Mouse (Mus musculus): ENCODE data around the gene Gm17332. TPM values are rescaled to one million over a fixed set of nuclear protein-coding genes. Genes with fewer than 3 reads are reported as not detected.
"Not testable (repeated sequence)": the region's sequence is repeated elsewhere in the genome, so short reads cannot be mapped to it uniquely, and the experiment has no call there.

The Gm17332 gene
- not detected in 2 replicates for polyA plus RNA-seq (2015; fragmentation: Nextera tagmentation; extraction: Ambion mirVana)

DNA sequence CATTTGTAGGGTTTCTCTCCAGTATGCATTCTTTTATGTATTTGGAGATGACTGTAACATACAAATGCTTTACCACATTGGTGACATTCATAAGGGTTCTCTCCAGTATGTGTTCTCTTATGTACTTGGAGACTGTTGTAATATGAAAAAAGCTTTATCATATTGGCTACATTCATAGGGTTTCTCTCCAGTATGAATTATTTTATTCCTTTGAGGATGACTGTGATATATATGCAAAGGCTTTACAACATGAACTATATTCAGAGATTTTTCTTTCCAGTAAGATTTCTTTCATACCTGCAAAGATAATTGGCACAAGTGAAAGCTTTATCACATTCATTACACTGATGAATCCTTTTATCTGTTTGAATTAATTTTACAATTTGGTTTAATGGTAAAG lies at the start of gene Gm17332:
Gene Gm17332, minus strand, starts transcription at position 101 of the 400 bp plus-strand sequence.
- no peaks in the 10 kb centered on the region; the same call in 1 of the 2 replicates for H3K9me3 ChIP-seq

DNA sequence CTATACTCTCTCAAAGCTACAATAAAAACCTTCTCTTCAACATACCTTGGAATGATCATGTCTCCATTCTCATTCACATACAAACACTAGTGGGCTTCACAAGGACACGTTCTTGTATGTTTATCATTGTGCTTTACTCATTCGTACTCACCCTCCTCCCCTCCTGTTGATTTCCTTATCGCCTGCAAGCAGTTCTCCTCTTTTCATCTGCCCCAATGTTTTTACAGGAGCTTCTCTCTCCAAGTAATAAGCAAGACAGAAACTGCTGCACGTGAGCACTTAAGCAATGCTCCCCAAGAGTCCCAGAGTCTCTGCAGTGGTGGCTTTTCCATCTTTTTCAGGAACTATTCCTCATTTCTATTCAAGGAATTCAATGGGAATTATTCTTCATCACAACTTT lies 47.7 kb upstream of the Gm17332 start:
- no peaks in the 10 kb centered on the region for H3K4me1 ChIP-seq
- no peak overlapping the region for H3K9ac ChIP-seq
- no peaks in the 10 kb centered on the region for H3K9me3 ChIP-seq
- no peaks in the 10 kb centered on the region for H3K36me3 ChIP-seq (replicated peaks)
- H3K4me2 ChIP-seq, result no peak overlapping the region
- no peaks in the 10 kb centered on the region for H3K27me3 ChIP-seq (replicated peaks)
- no peak overlapping the region for H3K4me3 ChIP-seq
- 72% methylated on average over 4 of the region's 4 CpGs for WGBS
- no peak for ATAC-seq (replicated peaks)
- no peak overlapping the region for H3K27ac ChIP-seq

More for the DNA sequence above, at the start of gene Gm17332:
- no peaks in the 10 kb centered on the region for H3K27me3 ChIP-seq (replicated peaks)
- no peak for ATAC-seq (replicated peaks)
- no peaks in the 10 kb centered on the region for H3K36me3 ChIP-seq (replicated peaks)
- H3K4me3 ChIP-seq, result no peak within 1 kb of the TSS
- no peak within 1 kb of the TSS for H3K9ac ChIP-seq
- H3K27ac ChIP-seq, result no peak within 1 kb of the TSS
- no peak within 1 kb of the TSS for H3K4me2 ChIP-seq
- H3K4me1 ChIP-seq, result no peaks in the 10 kb centered on the region

GRCm38 (mm10) chr11:31225359-31225758 lies 43.1 kb upstream of the Gm17332 start:
- H3K4me3 ChIP-seq, result no peak overlapping the region
- H3K4me1 ChIP-seq, result no peaks in the 10 kb centered on the region
- H3K9me3 ChIP-seq, result no peaks in the 10 kb centered on the region
- no peaks in the 10 kb centered on the region for H3K27me3 ChIP-seq (replicated peaks)
- no peak overlapping the region for H3K4me2 ChIP-seq
- H3K36me3 ChIP-seq (replicated peaks), result no peaks in the 10 kb centered on the region
- no peak overlapping the region for H3K27ac ChIP-seq
- no peak for ATAC-seq (replicated peaks)
- WGBS, result 95% methylated on average over 1 of the region's 1 CpGs
- H3K9ac ChIP-seq, result no peak overlapping the region

DNA sequence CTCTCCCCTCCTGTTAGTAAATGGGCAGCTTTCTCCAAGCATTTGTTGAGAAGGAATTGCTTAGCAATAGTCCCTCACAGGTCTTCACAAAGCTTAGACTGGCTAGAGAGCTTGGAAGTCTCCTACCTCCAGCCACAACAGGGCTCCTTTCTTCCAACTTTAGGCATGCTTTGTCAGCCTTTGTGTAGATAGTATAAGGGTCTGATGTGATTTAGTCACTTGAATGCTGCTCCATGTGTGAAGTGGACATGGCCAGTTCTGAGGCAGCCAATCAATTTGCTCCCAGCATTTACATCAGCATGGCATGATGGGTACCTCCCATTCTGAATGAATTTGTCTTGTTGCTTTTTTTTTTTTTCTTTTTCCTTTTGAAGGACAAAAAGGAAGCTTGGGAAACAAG lies 35.7 kb upstream of the Gm17332 start:
- H3K4me1 ChIP-seq, result no peaks in the 10 kb centered on the region
- H3K36me3 ChIP-seq (replicated peaks), result no peaks in the 10 kb centered on the region
- no peak overlapping the region for H3K27ac ChIP-seq
- no peak overlapping the region for H3K4me2 ChIP-seq
- ATAC-seq (replicated peaks), result 0 out of 2 replicates have a peak, but pooled peaks have one; percentile 33
- H3K9ac ChIP-seq, result no peak overlapping the region
- H3K9me3 ChIP-seq, result no peaks in the 10 kb centered on the region
- no peaks in the 10 kb centered on the region for H3K27me3 ChIP-seq (replicated peaks)
- no peak overlapping the region for H3K4me3 ChIP-seq

DNA sequence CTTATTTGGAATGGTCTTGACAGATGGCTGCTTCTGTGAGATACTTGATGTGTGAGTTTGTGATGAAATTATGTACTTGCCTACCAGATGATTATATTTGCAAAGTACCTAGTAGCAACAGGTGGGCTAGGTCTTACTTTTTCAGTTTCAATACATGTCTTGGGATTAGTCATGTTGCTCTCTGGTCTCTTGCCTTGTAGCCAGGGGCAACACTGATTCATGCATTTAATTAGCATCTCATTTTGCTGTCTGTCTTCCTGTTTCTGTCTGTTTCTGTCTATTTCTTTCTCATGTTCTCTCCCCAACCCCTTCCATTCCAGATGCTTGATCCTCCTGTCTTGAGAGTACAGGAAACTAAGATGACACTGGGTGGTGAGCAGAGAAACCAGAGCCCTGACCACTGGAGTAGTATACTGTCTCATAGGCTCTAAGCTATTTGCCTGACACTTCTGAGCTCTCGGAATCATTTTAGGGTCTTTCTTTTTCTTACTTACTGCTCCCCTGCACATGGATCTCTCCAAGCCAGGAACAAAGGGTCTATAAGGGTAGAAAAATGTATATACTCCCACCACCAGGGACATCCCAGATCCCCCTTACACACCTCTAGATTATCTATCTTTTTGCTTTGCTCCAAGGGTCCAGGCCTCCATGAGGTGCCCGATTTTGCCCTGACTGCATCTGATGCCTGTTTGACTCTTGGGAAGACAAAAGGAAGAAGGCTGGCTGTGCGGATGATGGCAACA lies 13.5 kb upstream of the Gm17332 start:
- Histone ChIP-seq H3K4me1 (0 out of 2 replicates have a peak, but pooled peaks cover 3% of the 10 kb centered on the region), H3K4me3 (no peak overlapping the region), H3K4me2 (no peak overlapping the region), H3K27me3 (replicated peaks) (no peaks in the 10 kb centered on the region), H3K27ac (no peak overlapping the region), H3K9me3 (no peaks in the 10 kb centered on the region), H3K36me3 (replicated peaks) (no peaks in the 10 kb centered on the region), H3K9ac (no peak overlapping the region)
- WGBS, result 41% methylated on average over 3 of the region's 3 CpGs
- no peak for ATAC-seq (replicated peaks)

GRCm38 (mm10) chr11:31194761-31195160 lies 12.5 kb upstream of the Gm17332 start:
- WGBS, result 92% methylated on average over 2 of the region's 2 CpGs
- Histone ChIP-seq H3K4me1 (0 out of 2 replicates have a peak, but pooled peaks cover 3% of the 10 kb centered on the region), H3K27ac (no peak overlapping the region), H3K36me3 (replicated peaks) (no peaks in the 10 kb centered on the region), H3K9me3 (no peaks in the 10 kb centered on the region), H3K4me2 (no peak overlapping the region), H3K4me3 (no peak overlapping the region), H3K27me3 (replicated peaks) (no peaks in the 10 kb centered on the region), H3K9ac (no peak overlapping the region)
- ATAC-seq (replicated peaks), result no peak

DNA sequence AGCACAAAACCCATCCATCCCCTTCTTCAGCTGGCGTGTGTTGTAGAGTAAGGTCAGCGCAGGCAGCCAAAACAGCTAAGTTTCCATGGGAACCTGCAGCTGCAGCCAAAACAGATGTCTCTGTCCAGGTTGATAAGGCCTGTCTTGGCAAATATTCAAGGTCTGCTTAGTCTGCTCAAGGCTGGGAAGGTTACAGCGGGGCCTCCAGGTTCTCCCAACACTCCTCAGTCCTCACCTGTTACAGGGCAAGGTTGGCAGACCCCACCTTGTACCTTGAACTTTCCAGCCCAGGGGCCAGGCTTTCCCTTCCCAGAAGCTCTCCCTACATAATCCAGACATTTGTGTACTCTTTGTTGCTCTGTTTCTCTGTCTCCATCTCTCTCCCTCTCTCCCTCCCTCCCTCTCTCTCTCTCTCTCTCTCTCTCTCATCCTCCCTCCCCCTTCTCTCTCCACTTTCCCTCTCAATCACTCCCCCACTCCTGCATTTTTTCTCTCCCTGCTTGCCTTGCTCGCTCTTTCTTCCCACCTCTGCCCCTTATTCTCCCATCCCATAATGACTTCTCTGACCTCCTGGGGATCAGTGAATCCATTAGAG lies 12.1 kb downstream of the Gm17332 start:
- Histone ChIP-seq H3K4me1 (0 out of 2 replicates have a peak, but pooled peaks cover 8% of the 10 kb centered on the region), H3K36me3 (replicated peaks) (no peaks in the 10 kb centered on the region), H3K9ac (peak overlapping the region; percentile 25; the same call in 1 of the 2 replicates), H3K27me3 (replicated peaks) (no peaks in the 10 kb centered on the region), H3K4me2 (peak overlapping the region; percentile 63), H3K4me3 (peak overlapping the region; percentile 56), H3K27ac (peak overlapping the region; percentile 43; the same call in 1 of the 2 replicates), H3K9me3 (no peaks in the 10 kb centered on the region)
- peak; percentile 79 for ATAC-seq (replicated peaks)
- 19% methylated on average over 4 of the region's 4 CpGs for whole genome bisulfite sequencing

DNA sequence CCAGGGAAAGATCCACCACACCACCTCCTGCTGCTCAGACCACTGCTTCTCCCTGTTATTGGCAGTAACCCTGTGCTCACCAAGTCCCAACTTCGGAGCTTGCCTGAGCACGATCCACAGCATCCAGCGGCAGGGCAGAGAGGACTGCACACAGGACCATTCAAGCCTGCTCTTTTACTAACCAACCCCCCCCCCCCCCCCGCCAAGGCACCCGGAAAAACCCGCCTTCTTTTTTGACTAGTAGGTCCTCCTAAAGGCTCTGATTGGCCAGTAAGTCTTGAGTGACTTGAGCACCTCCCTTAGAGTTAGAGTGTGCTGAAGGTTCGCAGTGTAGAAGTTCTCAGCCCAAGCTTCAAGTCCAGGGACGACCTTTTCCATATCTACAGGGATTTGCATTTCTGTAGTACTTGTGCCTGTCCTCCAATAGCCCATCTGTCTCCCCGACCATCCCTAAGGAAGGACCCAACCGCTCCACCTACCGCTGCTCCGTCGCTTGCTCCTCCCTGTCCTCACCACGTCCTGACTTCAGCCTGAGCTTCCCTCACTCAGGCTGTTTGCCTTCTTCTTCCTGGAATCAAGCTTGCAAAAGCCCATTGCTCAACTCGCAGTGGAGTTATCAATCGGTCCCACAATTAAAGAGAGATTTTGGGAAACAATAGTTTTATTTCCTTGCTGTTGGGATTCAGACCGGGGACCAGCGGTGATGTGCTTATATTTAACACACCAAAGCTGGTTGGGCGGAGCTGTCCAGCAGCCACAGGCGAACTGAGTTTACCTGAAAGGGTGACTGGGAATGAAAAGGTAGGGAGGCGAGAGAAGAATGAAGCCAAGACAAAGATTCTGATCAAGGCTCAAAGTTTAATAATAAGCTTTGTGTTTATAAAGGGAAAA lies 12.9 kb downstream of the Gm17332 start:
- Histone ChIP-seq H3K9me3 (no peaks in the 10 kb centered on the region), H3K9ac (peak overlapping the region; percentile 25; the same call in 1 of the 2 replicates), H3K4me3 (peak overlapping the region; percentile 56), H3K4me1 (0 out of 2 replicates have a peak, but pooled peaks cover 8% of the 10 kb centered on the region), H3K27me3 (replicated peaks) (no peaks in the 10 kb centered on the region), H3K4me2 (peak overlapping the region; percentile 63), H3K36me3 (replicated peaks) (no peaks in the 10 kb centered on the region), H3K27ac (peak overlapping the region; percentile 43)
- ATAC-seq (replicated peaks), result peak; percentile 97
- under 1% methylated on average over 21 of the region's 21 CpGs for WGBS

DNA sequence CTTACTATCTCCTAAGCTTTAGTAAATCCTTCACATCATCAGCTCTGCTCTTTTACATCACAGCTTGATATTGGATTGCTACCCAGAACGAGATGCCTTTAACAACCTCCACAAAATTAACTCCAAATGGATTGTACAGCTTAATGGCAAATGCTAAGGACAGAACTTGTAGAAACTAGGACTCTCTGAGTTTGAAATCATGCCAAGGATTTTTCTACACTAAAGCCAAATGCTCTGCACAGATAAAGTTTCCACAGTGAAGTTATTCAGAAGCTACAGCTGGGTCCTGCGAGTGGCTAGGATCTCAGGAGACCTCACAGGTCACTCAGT lies 13.5 kb downstream of the Gm17332 start:
- Histone ChIP-seq H3K9ac (no peak overlapping the region), H3K27me3 (replicated peaks) (no peaks in the 10 kb centered on the region), H3K4me1 (0 out of 2 replicates have a peak, but pooled peaks cover 8% of the 10 kb centered on the region), H3K4me2 (peak overlapping the region; percentile 63), H3K9me3 (no peaks in the 10 kb centered on the region), H3K4me3 (peak overlapping the region; percentile 56), H3K36me3 (replicated peaks) (no peaks in the 10 kb centered on the region), H3K27ac (no peak overlapping the region)
- 39% methylated on average over 2 of the region's 2 CpGs for WGBS
- no peak for ATAC-seq (replicated peaks)

DNA sequence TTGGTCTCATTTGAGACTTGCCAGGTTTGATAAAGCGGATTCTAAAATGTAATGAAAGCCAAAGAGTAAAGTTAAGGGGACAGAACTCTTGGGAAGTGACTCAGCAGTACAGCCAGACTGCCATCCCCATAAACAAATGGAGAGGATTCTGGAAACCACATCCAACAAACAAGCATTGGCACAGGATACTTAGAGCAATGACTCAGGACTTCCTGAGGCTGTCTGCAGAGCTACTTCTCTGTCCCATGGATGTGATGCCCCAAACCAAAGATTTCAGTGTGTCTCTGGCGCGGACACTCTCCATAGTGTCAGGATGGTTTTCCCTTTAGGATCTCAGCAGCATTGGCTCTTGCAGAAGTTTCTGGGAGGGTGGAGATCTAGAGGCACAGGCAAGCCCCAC lies 25.2 kb downstream of the Gm17332 start:
- ATAC-seq (replicated peaks), result no peak
- H3K4me1 ChIP-seq, result no peaks in the 10 kb centered on the region
- no peaks in the 10 kb centered on the region for H3K36me3 ChIP-seq (replicated peaks)
- H3K4me3 ChIP-seq, result no peak overlapping the region
- H3K27me3 ChIP-seq (replicated peaks), result no peaks in the 10 kb centered on the region
- H3K9ac ChIP-seq, result no peak overlapping the region
- WGBS, result 97% methylated on average over 3 of the region's 3 CpGs
- H3K27ac ChIP-seq, result no peak overlapping the region
- H3K9me3 ChIP-seq, result no peaks in the 10 kb centered on the region
- H3K4me2 ChIP-seq, result no peak overlapping the region

DNA sequence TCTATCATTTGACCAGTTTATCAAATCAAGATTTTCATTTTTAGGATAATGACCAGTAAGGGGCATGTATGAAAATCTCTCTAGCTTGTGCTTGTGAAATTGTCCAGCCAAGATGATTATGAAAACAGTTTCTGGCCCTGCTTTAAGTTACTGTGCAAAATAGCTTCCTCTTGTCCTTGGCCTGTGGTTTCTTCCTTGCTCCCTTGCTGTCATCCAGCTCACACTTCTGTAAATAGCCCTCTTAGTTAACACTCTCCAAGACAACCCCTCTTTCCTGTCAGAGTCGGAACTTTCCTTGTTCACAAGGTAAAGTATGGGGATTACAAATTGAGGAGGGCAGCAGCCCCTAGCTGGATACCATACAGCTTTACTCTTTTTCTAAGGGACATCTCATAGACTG lies 43.9 kb downstream of the Gm17332 start:
- WGBS, result 66% methylated on average over 1 of the region's 1 CpGs
- H3K9ac ChIP-seq; H3K36me3 ChIP-seq (replicated peaks); H3K4me1 ChIP-seq; ATAC-seq (replicated peaks); H3K27me3 ChIP-seq (replicated peaks); H3K27ac ChIP-seq; H3K9me3 ChIP-seq; H3K4me2 ChIP-seq; H3K4me3 ChIP-seq: not testable (repeated sequence)

DNA sequence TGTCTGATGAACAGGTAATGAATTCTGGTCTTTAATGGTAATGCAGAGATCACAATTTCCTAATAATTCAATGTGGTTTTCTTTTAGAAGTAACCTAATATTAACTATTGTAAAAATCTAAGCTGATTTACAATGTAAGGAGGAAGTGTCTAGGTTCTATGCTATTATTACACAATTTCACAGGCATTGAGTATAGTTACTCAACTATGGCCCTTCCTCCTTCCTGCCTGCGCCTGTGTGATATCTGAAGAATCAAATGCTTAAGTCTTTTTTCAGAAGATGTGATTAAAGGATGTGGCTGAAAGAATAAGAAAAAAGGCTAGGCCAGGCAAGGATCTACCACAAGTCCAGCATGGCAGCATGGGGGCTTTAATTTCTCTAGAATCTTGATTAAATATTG lies 47.4 kb downstream of the Gm17332 start:
- not testable (repeated sequence) for ATAC-seq (replicated peaks); H3K36me3 ChIP-seq (replicated peaks); H3K9me3 ChIP-seq; H3K27ac ChIP-seq; H3K4me2 ChIP-seq; H3K4me1 ChIP-seq; H3K9ac ChIP-seq; H3K4me3 ChIP-seq; H3K27me3 ChIP-seq (replicated peaks)
- 88% methylated on average over 1 of the region's 1 CpGs for WGBS
